7 mouse cellular contexts compared by ENCODE assay signal in genomic region chr8:66450691-66451090, GRCm38 (mm10). TPM values are rescaled to one million over a fixed set of nuclear protein-coding genes. Genes with fewer than 3 reads are reported as not detected.
A peak's percentile ranks its signal among the peaks of the same experiment; 100 is the strongest.
DNase-seq lines count a peak whose midpoint lies in the region; TF ChIP-seq lines count a peak whose summit lies in the region.

No protein-coding gene starts in this region.

- no peak overlapping the region for H3K4me3 ChIP-seq in CH12.LX (replicated peaks in 1 of 3; ENCODE audit: low read depth in 2 of 3, low read length in 2 of 3, poor library complexity in 1 of 3)

- peak; percentile 39 to 84 for TF ChIP-seq CTCF in CH12.LX (conservative IDR thresholded peaks at IDR 0.05 in 1 of 2, IDR thresholded peaks at IDR 0.05 in 1 of 2; ENCODE audit: low read depth in 2 of 2, low read length in 2 of 2)

- H3K4me1 ChIP-seq in CH12.LX (ENCODE audit: control insufficient read depth in 1 of 2, insufficient read depth in 2 of 2) = peaks cover 3 to 4% of the 10 kb centered on the region in 2 experiments; a peak in 1 of 4 replicates

- H3K27ac ChIP-seq in CH12.LX (ENCODE audit: insufficient read depth, low read depth) = no peak overlapping the region

- peak overlapping the region; percentile 29; the same call in 1 of the 2 replicates for H3K4me2 ChIP-seq in CH12.LX (ENCODE audit: insufficient read depth, low read depth, poor library complexity, severe bottlenecking)

- no peaks in the 10 kb centered on the region for H3K36me3 ChIP-seq in CH12.LX (replicated peaks in 1 of 2; ENCODE audit: control insufficient read depth in 1 of 2, insufficient read depth in 1 of 2, low read length in 1 of 2)

- no peaks in the 10 kb centered on the region for H3K79me2 ChIP-seq in CH12.LX (replicated peaks; ENCODE audit: control insufficient read depth, extremely low read depth, insufficient read depth, poor library complexity, severe bottlenecking)

- TF ChIP-seq EP300 in CH12.LX (IDR thresholded peaks at IDR 0.05; ENCODE audit: low read length) = no peak

- TF ChIP-seq POLR2A in CH12.LX (IDR thresholded peaks at IDR 0.05; ENCODE audit: low read depth, low read length) = no peak

- TF ChIP-seq RAD21 in CH12.LX (IDR thresholded peaks at IDR 0.05; ENCODE audit: low read depth, low read length) = peak; percentile 79

- no peaks in the 10 kb centered on the region for H3K9me3 ChIP-seq in CH12.LX (replicated peaks; ENCODE audit: low read length)

- dilution Hi-C loops in CH12.LX (cut with MboI; ENCODE audit: extremely low pct_ligation_motif_present, extremely low pct_unique_long_range_greater_than_20kb, low sequenced_read_pairs) = no loop called here

- in situ Hi-C loops in CH12.LX (cut with MboI; ENCODE audit: low pct_ligation_motif_present, low pct_unique_long_range_greater_than_20kb, low sequenced_read_pairs) = no loop called here

- no peak overlapping the region for H3K9ac ChIP-seq in CH12.LX (ENCODE audit: insufficient read depth, low read depth)

- DNase-seq in layer of hippocampus, adult 11-12 months (ENCODE audit: low spot score) = peak; percentile 67
- DNase-seq in layer of hippocampus, adult 9-11 months = no peak
- DNase-seq in CH12.LX (ENCODE audit: extremely low read depth) (peak; percentile 46), adipocyte (ENCODE audit: low spot score) (peak; percentile 72)
- DNase-seq in embryo, embryonic 11 days = peak; percentile 34
- DNase-seq in layer of hippocampus, postnatal 10 days (ENCODE audit: low spot score in 2 of 2) = peak; percentile 59 to 72
- DNase-seq in ovary, postnatal 14 days (ENCODE audit: low spot score) = peak; percentile 25

- H3K27me3 ChIP-seq in CH12.LX (replicated peaks) = no peaks in the 10 kb centered on the region

TF ChIP-seq in CH12.LX, 34 proteins besides CTCF, POLR2A, EP300 and RAD21:
- TF ChIP-seq JUND (conservative IDR thresholded peaks at IDR 0.05; ENCODE audit: low read depth, low read length) (peak; percentile 46; the same call in 1 of the 2 replicates), SMC3 (IDR thresholded peaks at IDR 0.05; ENCODE audit: low read depth, low read length) (peak; percentile 81), BHLHE40 (IDR thresholded peaks at IDR 0.05; ENCODE audit: low read depth, low read length) (no peak), HCFC1 (IDR thresholded peaks at IDR 0.05; ENCODE audit: low read depth, low read length) (no peak), USF1 (IDR thresholded peaks at IDR 0.05; ENCODE audit: low read depth, low read length) (no peak), MAX (IDR thresholded peaks at IDR 0.05; ENCODE audit: low read length) (no peak), ELF1 (IDR thresholded peaks at IDR 0.05; ENCODE audit: low read depth, low read length) (no peak)

RNA-seq across cellular contexts. Expression of gene Tma16, which starts 35.6 kb away (rescaled TPM):
- total RNA-seq in CH12.LX (2012; rRNA removed) (13.7 and 19.9 TPM in 2 replicates), CH12.LX (2014; rRNA removed) (36.0 and 43.5 TPM in 2 replicates)
- 36.5 TPM in 2 replicates for polyA plus RNA-seq in CH12.LX (2012; ENCODE audit: insufficient read length, low read depth)
- 10 to 100 TPM in 1 of 2 experiments, 1 to 10 TPM in 1; 9.9 to 11.5 TPM for total RNA-seq in layer of hippocampus, postnatal 10 days (2021)
